ENCODE assay signal across 26 mouse cellular contexts in the genomic region with DNA sequence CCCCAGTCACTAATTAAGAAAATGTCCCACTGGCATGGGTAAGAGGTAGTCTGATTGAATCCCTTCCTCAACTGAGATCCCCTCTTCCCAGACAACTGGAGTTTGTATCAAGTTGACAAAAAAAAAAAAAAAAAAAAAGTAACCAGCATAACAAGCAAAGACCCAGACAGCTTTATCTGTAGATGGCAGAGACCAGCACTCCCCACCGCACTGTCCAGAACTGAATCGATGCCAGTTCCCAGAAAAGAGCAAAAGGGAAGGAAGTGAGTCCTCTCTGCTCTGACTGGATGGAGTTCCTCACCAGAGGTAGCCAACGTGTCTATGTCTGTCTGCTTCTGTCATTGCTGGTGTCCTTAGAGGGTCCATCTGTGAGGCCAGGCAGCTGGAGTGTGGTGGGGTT. TPM values are rescaled to one million over a fixed set of nuclear protein-coding genes. Genes with fewer than 3 reads are reported as not detected.
DNase-seq lines count a peak whose midpoint lies in the region; TF ChIP-seq lines count a peak whose summit lies in the region.
"Had no signal": no experiment of that assay in that cellular context is flagged by ENCODE, and none has a peak within 500 bp of the region (broad histone marks: within the 10 kb centered on the region; RNA-seq: fewer than 3 reads in every experiment).

No protein-coding gene starts in this region.

- no peak overlapping the region for H3K4me3 ChIP-seq in testis, adult 2 months (ENCODE audit: control insufficient read depth, low read depth, low read length)
- H3K4me3 ChIP-seq in bone marrow macrophage, adult 2 months (ENCODE audit: insufficient read depth, low read length): no peak overlapping the region
- H3K4me3 ChIP-seq: forebrain, embryonic 10.5 days; forebrain, embryonic 13.5 days; gastrocnemius, adult 2 months; heart, embryonic 12.5 days; heart, embryonic 15.5 days; hindbrain, embryonic 15.5 days; intestine, embryonic 15.5 days had no signal

- H3K27me3 ChIP-seq in testis, adult 2 months (ENCODE audit: control insufficient read depth, insufficient read depth, low read length): no peaks in the 10 kb centered on the region
- H3K27me3 ChIP-seq: forebrain, embryonic 13.5 days; heart, embryonic 12.5 days; heart, embryonic 15.5 days; hindbrain, embryonic 15.5 days; intestine, embryonic 15.5 days had no signal

- peaks cover 3% of the 10 kb centered on the region for H3K36me3 ChIP-seq in testis, adult 2 months (ENCODE audit: control insufficient read depth, insufficient read depth, low read length)
- H3K36me3 ChIP-seq: forebrain, embryonic 10.5 days; heart, embryonic 12.5 days; heart, embryonic 15.5 days; hindbrain, embryonic 15.5 days; intestine, embryonic 15.5 days had no signal

- peaks cover 2% of the 10 kb centered on the region for H3K4me1 ChIP-seq in testis, adult 2 months (ENCODE audit: control insufficient read depth, insufficient read depth, low read length)
- peaks cover 18% of the 10 kb centered on the region for H3K4me1 ChIP-seq in bone marrow macrophage, adult 2 months (ENCODE audit: control insufficient read depth, insufficient read depth, low read length)

- peak overlapping the region; percentile 44; the same call in 1 of the 2 replicates for H3K27ac ChIP-seq in testis, adult 2 months (ENCODE audit: control insufficient read depth, insufficient read depth, low read depth, low read length)
- peak overlapping the region; percentile 32; the same call in 1 of the 2 replicates for H3K27ac ChIP-seq in bone marrow macrophage, adult 2 months (ENCODE audit: insufficient read depth, low read depth, low read length)
- H3K27ac ChIP-seq: forebrain, embryonic 10.5 days; forebrain, embryonic 13.5 days; gastrocnemius, adult 2 months; heart, embryonic 15.5 days; hindbrain, embryonic 15.5 days; intestine, embryonic 15.5 days had no signal

- DNase-seq in cerebellum, adult 9-10 months: peak; percentile 7
- no peak for DNase-seq in cerebellum, postnatal 14 days
- DNase-seq in layer of hippocampus, adult 9-11 months: peak; percentile 48
- DNase-seq in layer of hippocampus, postnatal 36 days: no peak
- no peak for DNase-seq in testis, postnatal 10 days (ENCODE audit: low spot score)
- DNase-seq in left cerebral cortex, adult 11 months (ENCODE audit: low spot score): no peak
- DNase-seq: adrenal gland, postnatal 10 days; adrenal gland, postnatal 36 days; B cell, adult 2 months; cerebellum, adult 11 months; cerebellum, adult 2 months; cerebellum, postnatal 10 days; gastrocnemius, adult 2 months; gastrocnemius, postnatal 14 days; heart, adult 18-20 months; heart, postnatal 10 days; heart, postnatal 4 days had no signal

- TF ChIP-seq CTCF in testis, adult 2 months (IDR thresholded peaks at IDR 0.05; ENCODE audit: control insufficient read depth, insufficient read depth, insufficient replicate concordance, low read depth, low read length): no peak
- TF ChIP-seq CTCF in bone marrow macrophage, adult 2 months (IDR thresholded peaks at IDR 0.05; ENCODE audit: low read depth, low read length): no peak

- no peak for TF ChIP-seq POLR2A in testis, adult 2 months (IDR thresholded peaks at IDR 0.05; ENCODE audit: control insufficient read depth, low read depth, low read length)
- TF ChIP-seq POLR2A in bone marrow macrophage, adult 2 months (IDR thresholded peaks at IDR 0.05; ENCODE audit: borderline replicate concordance, low read depth, low read length): no peak

RNA-seq across cellular contexts. Expression of a gene that starts 3.9 kb away (rescaled TPM):
- 10 to 100 TPM; 32.3 to 33.0 TPM for total RNA-seq in layer of hippocampus, postnatal 36 days (2021)
- 63.4 and 65.5 TPM in 2 replicates for polyA plus RNA-seq in testis, adult 2 months (2012; rRNA removed)
- 5.9 and 6.2 TPM in 2 replicates for polyA plus RNA-seq in bone marrow macrophage, adult 2 months (2012; ENCODE audit: insufficient read depth, insufficient read length, missing spikeins)

RNA-seq across cellular contexts. Expression of a gene that starts 22.6 kb away (rescaled TPM):
- 10 to 100 TPM; 51.2 to 51.5 TPM for total RNA-seq in layer of hippocampus, postnatal 36 days (2021)
- 33.8 and 36.7 TPM in 2 replicates for polyA plus RNA-seq in testis, adult 2 months (2012; rRNA removed)
- polyA plus RNA-seq in bone marrow macrophage, adult 2 months (2012; ENCODE audit: insufficient read depth, insufficient read length, missing spikeins): 48.9 and 57.6 TPM in 2 replicates

RNA-seq across cellular contexts. Expression of a gene that starts 41.5 kb away (rescaled TPM):
- 10 to 100 TPM; 78.5 to 86.3 TPM for total RNA-seq in layer of hippocampus, postnatal 36 days (2021)
- 6.4 and 7.7 TPM in 2 replicates for polyA plus RNA-seq in testis, adult 2 months (2012; rRNA removed)
- 57.5 and 58.9 TPM in 2 replicates for polyA plus RNA-seq in bone marrow macrophage, adult 2 months (2012; ENCODE audit: insufficient read depth, insufficient read length, missing spikeins)

RNA-seq across cellular contexts. Expression of a gene that starts 55.8 kb away (rescaled TPM):
- total RNA-seq in layer of hippocampus, postnatal 36 days (2021): 1 to 10 TPM; 3.6 to 5.2 TPM
- polyA plus RNA-seq in testis, adult 2 months (2012; rRNA removed): 16.7 and 19.6 TPM in 2 replicates
- not detected in 2 replicates for polyA plus RNA-seq in bone marrow macrophage, adult 2 months (2012; ENCODE audit: insufficient read depth, insufficient read length, missing spikeins)
- total RNA-seq: CH12.LX had no signal

Comparison
In these comparisons a context has a peak if more than half of its experiments do, and no peak if none do; other contexts are left out.
1. DNase-seq: peak in cerebellum, adult 9-10 months (single experiment) and layer of hippocampus, adult 9-11 months (single experiment); none in cerebellum, postnatal 14 days (0 of 2), layer of hippocampus, postnatal 36 days (0 of 2), testis, postnatal 10 days (single experiment) and left cerebral cortex, adult 11 months (single experiment).